Mouse (Mus musculus) ES-Bruce4 (cell line): Measurements from ENCODE around the gene Dync1h1. TPM values are rescaled to one million over a fixed set of nuclear protein-coding genes. Genes with fewer than 3 reads are reported as not detected.

Source experiments
- H3K27ac ChIP-seq: 2 replicates; pipeline ENCODE4 v1.5.1; 2012; ENCODE audit warnings: low read length, inconsistent platforms; ENCODE audit not compliant: insufficient read depth
- H3K27me3 ChIP-seq: 2 replicates; pipeline ENCODE4 v1.6.1; 2012; ENCODE audit warnings: mild to moderate bottlenecking, low read length, inconsistent platforms; ENCODE audit not compliant: control insufficient read depth, poor library complexity, insufficient read depth, severe bottlenecking
- H3K36me3 ChIP-seq: 2 replicates; pipeline ENCODE4 v1.6.1; 2012; ENCODE audit warnings: inconsistent platforms, mild to moderate bottlenecking, low read length, moderate library complexity; ENCODE audit not compliant: control insufficient read depth, poor library complexity, insufficient read depth, severe bottlenecking
- H3K4me1 ChIP-seq: one replicate; pipeline ENCODE4 v1.8.1; 2011; ENCODE audit warnings: low read length; ENCODE audit not compliant: control insufficient read depth, insufficient read depth
- H3K4me3 ChIP-seq: 2 replicates; pipeline ENCODE4 v1.5.1; 2011; ENCODE audit warnings: low read depth, mild to moderate bottlenecking, low read length
- H3K9ac ChIP-seq: 2 replicates; pipeline ENCODE4 v1.6.1; 2012; ENCODE audit warnings: low read depth, mild to moderate bottlenecking, inconsistent platforms; ENCODE audit not compliant: poor library complexity, severe bottlenecking
- H3K9me3 ChIP-seq: replicated peaks from 2 replicates; pipeline ENCODE4 v1.6.1; 2012; ENCODE audit warnings: mild to moderate bottlenecking, low read length, inconsistent platforms; ENCODE audit not compliant: control insufficient read depth, poor library complexity, insufficient read depth, severe bottlenecking
- CTCF ChIP-seq: IDR thresholded peaks from one replicate; pipeline ENCODE4 v1.8.1; 2011; ENCODE audit warnings: low read depth, low read length
- EP300 ChIP-seq: IDR thresholded peaks from 2 replicates; pipeline ENCODE4 v1.6.1; 2011; ENCODE audit warnings: low read depth, low read length; ENCODE audit not compliant: insufficient read depth
- POLR2A ChIP-seq: IDR thresholded peaks from one replicate; pipeline ENCODE4 v1.8.1; 2011; ENCODE audit warnings: low read length; ENCODE audit not compliant: insufficient read depth
- polyA plus RNA-seq: library from polyadenylated mRNA; stranded (reverse); fragments of >200 nt; gene quantifications from 2 replicates; pipeline ENCODE4 v1.2.4, GENCODE M21; 2011; ENCODE audit warnings: low read depth; ENCODE audit not compliant: missing spikeins, insufficient read depth, insufficient read length

Dync1h1 gene
- polyA plus RNA-seq, 1 experiment: 145 TPM

DNA sequence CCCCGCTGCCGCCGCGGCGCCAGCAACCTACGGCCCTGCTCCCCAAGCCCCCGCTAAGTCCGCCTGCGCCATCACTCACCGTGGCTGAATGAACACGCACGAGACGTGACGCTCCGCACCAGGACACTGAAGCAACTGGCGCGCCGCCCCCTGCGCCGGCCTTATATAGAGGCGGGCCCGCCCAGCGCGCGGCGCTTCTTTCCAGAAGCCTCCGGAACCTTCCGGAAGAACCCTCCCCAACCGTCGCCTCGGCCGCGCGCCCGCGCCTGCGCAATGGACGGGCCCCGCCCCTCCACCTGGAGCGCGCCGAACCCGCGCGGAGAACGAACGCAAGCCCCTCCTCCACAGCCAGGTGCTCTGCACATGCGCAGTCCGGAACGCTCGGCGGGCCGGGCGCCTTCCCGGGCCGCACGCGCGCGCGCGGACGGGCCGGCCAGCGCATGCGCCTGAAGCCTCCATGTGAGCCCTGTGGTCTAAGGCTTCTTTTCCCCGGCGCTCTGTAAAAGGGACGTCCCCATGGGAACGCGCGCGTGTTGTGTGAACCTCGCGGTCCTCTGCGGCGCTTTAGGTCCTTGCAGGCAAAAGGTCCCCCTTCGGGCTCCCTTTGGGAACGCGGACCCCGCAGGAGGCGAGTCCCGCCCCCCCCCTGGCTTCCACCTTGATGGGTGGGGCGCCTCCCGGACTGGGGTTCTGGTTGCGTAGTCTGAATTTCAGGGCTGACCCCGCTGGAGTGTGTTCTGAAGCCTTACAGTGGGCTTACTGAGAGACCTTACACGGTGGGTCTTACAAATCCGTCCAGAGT lies 95.1 kb downstream of the Dync1h1 start:
- Histone ChIP-seq H3K36me3 (peaks cover 37% of the 10 kb centered on the region), H3K4me1 (no peaks in the 10 kb centered on the region), H3K27me3 (no peaks in the 10 kb centered on the region), H3K9me3 (no peaks in the 10 kb centered on the region), H3K27ac (peak overlapping the region; percentile 91), H3K9ac (peak overlapping the region; percentile 100), H3K4me3 (peak overlapping the region; percentile 87)
- TF ChIP-seq CTCF (no peak), EP300 (peak; percentile 61), POLR2A (peak; percentile 94)

GRCm38 (mm10) chr12:110696975-110697400 lies 95.7 kb downstream of the Dync1h1 start:
- H3K27me3 ChIP-seq: no peaks in the 10 kb centered on the region

GRCm38 (mm10) chr12:110697457-110697856 lies 96.2 kb downstream of the Dync1h1 start:
- no peaks in the 10 kb centered on the region for H3K4me1 ChIP-seq
- H3K4me3 ChIP-seq: peak overlapping the region; percentile 80
- peak overlapping the region; percentile 94 for H3K9ac ChIP-seq
- H3K27ac ChIP-seq: peak overlapping the region; percentile 91
- H3K27me3 ChIP-seq: no peaks in the 10 kb centered on the region
- H3K9me3 ChIP-seq: no peaks in the 10 kb centered on the region
- peaks cover 29% of the 10 kb centered on the region for H3K36me3 ChIP-seq
- TF ChIP-seq CTCF (no peak), EP300 (no peak), POLR2A (no peak)

More at GRCm38 (mm10) chr12:110696975-110697400, 95.7 kb downstream of the Dync1h1 start:
- H3K9me3 ChIP-seq: no peaks in the 10 kb centered on the region
- H3K9ac ChIP-seq: peak overlapping the region; percentile 94
- peak overlapping the region; percentile 91 for H3K27ac ChIP-seq
- TF ChIP-seq EP300: no peak
- TF ChIP-seq CTCF: no peak
- TF ChIP-seq POLR2A: peak; percentile 18
- H3K4me1 ChIP-seq: no peaks in the 10 kb centered on the region
- H3K36me3 ChIP-seq: peaks cover 31% of the 10 kb centered on the region
- H3K4me3 ChIP-seq: peak overlapping the region; percentile 80

DNA sequence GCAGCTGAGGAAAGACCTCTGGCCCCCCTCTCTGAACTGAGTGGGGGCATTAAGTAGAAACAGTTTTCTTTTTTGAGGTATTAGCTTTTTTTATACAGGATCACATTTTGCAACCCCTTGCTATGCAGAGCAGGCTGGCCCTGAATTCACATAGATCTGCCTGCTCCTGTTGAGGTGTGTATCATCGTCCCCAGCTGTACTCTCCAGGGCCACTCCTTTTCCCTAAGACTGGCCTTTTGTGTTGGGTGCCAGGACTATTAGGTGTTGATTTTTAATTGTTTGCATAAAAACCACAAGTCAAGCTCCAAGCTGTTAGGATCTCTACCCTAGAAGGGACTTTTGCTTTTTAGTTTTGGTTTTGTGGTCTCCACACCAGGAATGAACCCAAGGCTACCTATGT lies 96.8 kb downstream of the Dync1h1 start:
- H3K4me1 ChIP-seq: no peaks in the 10 kb centered on the region
- H3K4me3 ChIP-seq: peak overlapping the region; percentile 32
- TF ChIP-seq EP300 (no peak), POLR2A (no peak), CTCF (no peak)
- H3K9me3 ChIP-seq: no peaks in the 10 kb centered on the region
- H3K27ac ChIP-seq: peak overlapping the region; percentile 91
- peaks cover 24% of the 10 kb centered on the region for H3K36me3 ChIP-seq
- no peaks in the 10 kb centered on the region for H3K27me3 ChIP-seq
- peak overlapping the region; percentile 94 for H3K9ac ChIP-seq

- Histone ChIP-seq H3K36me3 (peaks cover 19% of the 10 kb centered on the region), H3K9ac (peak overlapping the region; percentile 94), H3K4me1 (no peaks in the 10 kb centered on the region), H3K27me3 (no peaks in the 10 kb centered on the region), H3K27ac (peak overlapping the region; percentile 91), H3K9me3 (no peaks in the 10 kb centered on the region), H3K4me3 (peak overlapping the region; percentile 32)
- TF ChIP-seq EP300 (peak; percentile 55; the same call in 1 of the 2 replicates), POLR2A (no peak)
Measured at GRCm38 (mm10) chr12:110698523-110699170, 97.4 kb downstream of the Dync1h1 start.

- Histone ChIP-seq H3K4me1 (no peaks in the 10 kb centered on the region), H3K27ac (peak overlapping the region; percentile 56)
Measured at GRCm38 (mm10) chr12:110699171-110699547, 97.9 kb downstream of the Dync1h1 start.

More at GRCm38 (mm10) chr12:110699171-110699547, 97.9 kb downstream of the Dync1h1 start:
- Histone ChIP-seq H3K9ac (peak overlapping the region; percentile 94), H3K36me3 (peaks cover 15% of the 10 kb centered on the region), H3K27me3 (no peaks in the 10 kb centered on the region), H3K9me3 (no peaks in the 10 kb centered on the region), H3K4me3 (peak overlapping the region; percentile 6)
- no peak for TF ChIP-seq POLR2A
- no peak for TF ChIP-seq CTCF
- no peak for TF ChIP-seq EP300
